Mouse (Mus musculus) stomach, postnatal 0 days (tissue): ENCODE results near the gene Gm49336.

Experiments
- CTCF ChIP-seq: IDR thresholded peaks from 2 replicates; pipeline ENCODE4 v1.5.1; 2016; ENCODE audit warnings: antibody characterized with exemption, low read depth, mild to moderate bottlenecking, moderate library complexity
- EP300 ChIP-seq: optimal IDR thresholded peaks from 2 replicates; pipeline ENCODE3; 2016; ENCODE audit warnings: antibody characterized with exemption

GRCm38 (mm10) chr14:60215000-60215399 is 36.3 kb downstream of the Gm49336 start:
- no peak for TF ChIP-seq CTCF
- TF ChIP-seq EP300: no peak
